Mouse (Mus musculus) forebrain, embryonic 14.5 days (tissue): ENCODE data around the gene Bzw2. TPM values are rescaled to one million over a fixed set of nuclear protein-coding genes. Genes with fewer than 3 reads are reported as not detected.

Source experiments
- ATAC-seq: fragments of 200-750 bp; cut with Nextera tagmentation; 2 replicates; pipeline ENCODE4 v1.8.0; 2017; ENCODE audit warnings: mild to moderate bottlenecking, moderate library complexity
- DNase-seq: peaks from one replicate; pipeline ENCODE4 v3.0.0-alpha.2; 2015; ENCODE audit warnings: low spot score
- H3K27ac ChIP-seq: fragments of 300-500 bp; sonication (generic); 2 replicates; pipeline ENCODE4 v1.5.1; 2014; ENCODE audit warnings: low read depth, mild to moderate bottlenecking, control low read depth, low read length, moderate library complexity
- H3K27me3 ChIP-seq: fragments of 300-500 bp; sonication (generic); replicated peaks from 2 replicates; pipeline ENCODE4 v1.6.1; 2014; ENCODE audit warnings: low read length, control low read depth, mixed read lengths; ENCODE audit not compliant: control insufficient read depth, insufficient read depth
- H3K36me3 ChIP-seq: fragments of 300-500 bp; sonication (generic); 2 replicates; pipeline ENCODE4 v1.6.1; 2014; ENCODE audit warnings: low read length, control low read depth; ENCODE audit not compliant: control insufficient read depth, insufficient read depth
- H3K4me1 ChIP-seq: fragments of 300-500 bp; sonication (generic); 2 replicates; pipeline ENCODE4 v1.6.1; 2014; ENCODE audit warnings: antibody characterized with exemption, low read length, control low read depth; ENCODE audit not compliant: control insufficient read depth, insufficient read depth
- H3K4me2 ChIP-seq: fragments of 300-500 bp; sonication (generic); 2 replicates; pipeline ENCODE4 v1.6.1; 2014; ENCODE audit warnings: mild to moderate bottlenecking, control low read depth, low read length
- H3K4me3 ChIP-seq: fragments of 300-500 bp; sonication (generic); 2 replicates; pipeline ENCODE4 v1.5.1; 2014; ENCODE audit warnings: low read depth, low read length, control low read depth
- H3K9ac ChIP-seq: fragments of 300-500 bp; sonication (generic); 2 replicates; pipeline ENCODE4 v1.6.1; 2014; ENCODE audit warnings: mild to moderate bottlenecking, low read length, control low read depth, moderate library complexity
- H3K9me3 ChIP-seq: fragments of 300-500 bp; sonication (generic); replicated peaks from 2 replicates; pipeline ENCODE4 v1.6.1; 2016; ENCODE audit warnings: low read length, control low read depth, mixed read lengths; ENCODE audit not compliant: control insufficient read depth
- WGBS: fragments of 180-500 bp; shearing (Covaris S2); extraction: QIAGEN DNeasy Blood & Tissue Kit; methylation state at CpG from one replicate; pipeline ENCODE4 v1.1.7; 2014; 5-methylcytosine and 5-hydroxymethylcytosine counted together
- polyA plus RNA-seq: library from polyadenylated mRNA; unstranded; fragments of >200 nt; fragmentation: Nextera tagmentation; extraction: Ambion mirVana; gene quantifications from 2 replicates; pipeline ENCODE4 v1.2.1, GENCODE M21; 2014

Gene Bzw2
- polyA plus RNA-seq, 1 experiment from 2014 or later, result 541 TPM

- Histone ChIP-seq H3K27me3 (no peaks in the 10 kb centered on the region), H3K36me3 (no peaks in the 10 kb centered on the region), H3K9ac (no peak overlapping the region), H3K4me1 (no peaks in the 10 kb centered on the region), H3K4me2 (no peak overlapping the region), H3K4me3 (no peak overlapping the region), H3K9me3 (no peaks in the 10 kb centered on the region), H3K27ac (no peak overlapping the region)
- ATAC-seq (no peak), DNase-seq (no peak)
- 7% methylated on average over 5 of the region's 5 CpGs for WGBS
Measured at GRCm38 (mm10) chr12:36072860-36073259, 85.0 kb downstream of the Bzw2 start.

- H3K4me3 ChIP-seq, result no peak overlapping the region
- H3K36me3 ChIP-seq, result no peaks in the 10 kb centered on the region
- no peak overlapping the region for H3K4me2 ChIP-seq
- no peaks in the 10 kb centered on the region for H3K4me1 ChIP-seq
- WGBS, result 93% methylated on average over 4 of the region's 4 CpGs
- DNase-seq, result no peak
- no peaks in the 10 kb centered on the region for H3K9me3 ChIP-seq
- H3K27me3 ChIP-seq, result no peaks in the 10 kb centered on the region
- no peak overlapping the region for H3K9ac ChIP-seq
- ATAC-seq, result no peak
- no peak overlapping the region for H3K27ac ChIP-seq
Measured at GRCm38 (mm10) chr12:36070231-36070630, 87.6 kb downstream of the Bzw2 start.

GRCm38 (mm10) chr12:36067538-36067937 is 90.3 kb downstream of the Bzw2 start:
- Histone ChIP-seq H3K4me3 (no peak overlapping the region), H3K36me3 (no peaks in the 10 kb centered on the region), H3K4me2 (no peak overlapping the region), H3K9ac (no peak overlapping the region), H3K27me3 (no peaks in the 10 kb centered on the region), H3K9me3 (0 out of 2 replicates have a peak, but pooled peaks cover 2% of the 10 kb centered on the region), H3K27ac (no peak overlapping the region), H3K4me1 (no peaks in the 10 kb centered on the region)
- DNase-seq (no peak), ATAC-seq (no peak)
- 94% methylated on average over 2 of the region's 2 CpGs for WGBS

GRCm38 (mm10) chr12:36065911-36066310 is 92.0 kb downstream of the Bzw2 start:
- 0 out of 2 replicates have a peak, but pooled peaks cover 2% of the 10 kb centered on the region for H3K9me3 ChIP-seq
- H3K36me3 ChIP-seq, result no peaks in the 10 kb centered on the region
- H3K9ac ChIP-seq, result no peak overlapping the region
- WGBS, result 71% methylated on average over 1 of the region's 1 CpGs
- no peak for ATAC-seq
- H3K27me3 ChIP-seq, result no peaks in the 10 kb centered on the region
- DNase-seq, result no peak
- H3K4me3 ChIP-seq, result no peak overlapping the region
- H3K27ac ChIP-seq, result no peak overlapping the region
- no peak overlapping the region for H3K4me2 ChIP-seq
- no peaks in the 10 kb centered on the region for H3K4me1 ChIP-seq

- H3K4me1 ChIP-seq, result no peaks in the 10 kb centered on the region
- H3K9ac ChIP-seq, result no peak overlapping the region
- ATAC-seq (no peak), DNase-seq (no peak)
- no peak overlapping the region for H3K27ac ChIP-seq
- H3K4me3 ChIP-seq, result no peak overlapping the region
- no peaks in the 10 kb centered on the region for H3K27me3 ChIP-seq
- H3K4me2 ChIP-seq, result no peak overlapping the region
- WGBS, result 92% methylated on average over 2 of the region's 2 CpGs
- H3K9me3 ChIP-seq, result no peaks in the 10 kb centered on the region
- no peaks in the 10 kb centered on the region for H3K36me3 ChIP-seq
Measured at GRCm38 (mm10) chr12:36057699-36058098, 100.2 kb downstream of the Bzw2 start.

GRCm38 (mm10) chr12:36050276-36050675 is 107.6 kb downstream of the Bzw2 start:
- H3K4me3 ChIP-seq, result no peak overlapping the region
- H3K27me3 ChIP-seq, result no peaks in the 10 kb centered on the region
- no peak for DNase-seq
- no peak for ATAC-seq
- WGBS, result 76% methylated on average over 1 of the region's 1 CpGs
- no peaks in the 10 kb centered on the region for H3K9me3 ChIP-seq
- H3K4me1 ChIP-seq, result no peaks in the 10 kb centered on the region
- no peak overlapping the region for H3K27ac ChIP-seq
- no peak overlapping the region for H3K9ac ChIP-seq
- H3K36me3 ChIP-seq, result no peaks in the 10 kb centered on the region
- no peak overlapping the region for H3K4me2 ChIP-seq

GRCm38 (mm10) chr12:36047593-36047992 is 110.3 kb downstream of the Bzw2 start:
- Histone ChIP-seq H3K9ac (no peak overlapping the region), H3K36me3 (no peaks in the 10 kb centered on the region), H3K4me3 (no peak overlapping the region), H3K4me1 (no peaks in the 10 kb centered on the region), H3K4me2 (no peak overlapping the region), H3K27ac (no peak overlapping the region), H3K9me3 (no peaks in the 10 kb centered on the region), H3K27me3 (no peaks in the 10 kb centered on the region)
- 79% methylated on average over 2 of the region's 2 CpGs for WGBS
- DNase-seq (no peak), ATAC-seq (no peak)

- no peak overlapping the region for H3K9ac ChIP-seq
- no peaks in the 10 kb centered on the region for H3K36me3 ChIP-seq
- H3K4me3 ChIP-seq, result no peak overlapping the region
- no peak overlapping the region for H3K4me2 ChIP-seq
- DNase-seq (no peak), ATAC-seq (no peak)
- WGBS, result 59% methylated on average over 5 of the region's 5 CpGs
- H3K4me1 ChIP-seq, result peaks cover under 1% of the 10 kb centered on the region
- H3K27me3 ChIP-seq, result no peaks in the 10 kb centered on the region
- H3K27ac ChIP-seq, result no peak overlapping the region
- no peaks in the 10 kb centered on the region for H3K9me3 ChIP-seq
Measured at GRCm38 (mm10) chr12:36046196-36046595, 111.7 kb downstream of the Bzw2 start.

- Histone ChIP-seq H3K4me1 (peaks cover 12% of the 10 kb centered on the region), H3K9ac (no peak overlapping the region), H3K4me3 (no peak overlapping the region), H3K27ac (no peak overlapping the region), H3K9me3 (no peaks in the 10 kb centered on the region), H3K4me2 (no peak overlapping the region), H3K36me3 (no peaks in the 10 kb centered on the region), H3K27me3 (no peaks in the 10 kb centered on the region)
- no peak for ATAC-seq
- DNase-seq, result no peak
- 80% methylated on average over 2 of the region's 2 CpGs for WGBS
Measured at GRCm38 (mm10) chr12:36044691-36045090, 113.2 kb downstream of the Bzw2 start.
